Mouse (Mus musculus) forebrain, embryonic 13.5 days (tissue): ENCODE measurements around the gene Rgmb. TPM values are rescaled to one million over a fixed set of nuclear protein-coding genes. Genes with fewer than 3 reads are reported as not detected.

ENCODE experiments used
- ATAC-seq: fragments of 200-750 bp; cut with Nextera tagmentation; 2 replicates; pipeline ENCODE4 v1.8.0; 2017
- H3K27ac ChIP-seq: fragments of 300-500 bp; sonication (generic); 2 replicates; pipeline ENCODE4 v1.5.1; 2015; ENCODE audit warnings: inconsistent platforms, mild to moderate bottlenecking, moderate library complexity
- H3K27me3 ChIP-seq: fragments of 300-500 bp; sonication (generic); 2 replicates; pipeline ENCODE4 v1.6.1; 2015; ENCODE audit warnings: mild to moderate bottlenecking, inconsistent platforms
- H3K36me3 ChIP-seq: fragments of 300-500 bp; sonication (generic); 2 replicates; pipeline ENCODE4 v1.6.1; 2015; ENCODE audit warnings: mild to moderate bottlenecking, inconsistent platforms; ENCODE audit not compliant: poor library complexity, severe bottlenecking
- H3K4me1 ChIP-seq: fragments of 300-500 bp; sonication (generic); 2 replicates; pipeline ENCODE4 v1.6.1; 2015; ENCODE audit warnings: inconsistent platforms
- H3K4me2 ChIP-seq: fragments of 300-500 bp; sonication (generic); 2 replicates; pipeline ENCODE4 v1.6.1; 2015; ENCODE audit warnings: inconsistent platforms, mild to moderate bottlenecking, moderate library complexity
- H3K4me3 ChIP-seq: fragments of 300-500 bp; sonication (generic); 2 replicates; pipeline ENCODE4 v1.5.1; 2015; ENCODE audit warnings: mild to moderate bottlenecking, inconsistent platforms
- H3K9ac ChIP-seq: fragments of 300-500 bp; sonication (generic); 2 replicates; pipeline ENCODE4 v1.6.1; 2015; ENCODE audit warnings: mild to moderate bottlenecking, inconsistent platforms
- H3K9me3 ChIP-seq: fragments of 300-500 bp; sonication (generic); replicated peaks from 2 replicates; pipeline ENCODE4 v1.6.1; 2016; ENCODE audit warnings: inconsistent platforms
- WGBS: fragments of 180-500 bp; shearing (Covaris S2); methylation state at CpG from one replicate; pipeline ENCODE4 v1.1.7; 2015; 5-methylcytosine and 5-hydroxymethylcytosine counted together
- polyA plus RNA-seq: library from polyadenylated mRNA; unstranded; fragments of >200 nt; fragmentation: Nextera tagmentation; extraction: Ambion mirVana; gene quantifications from 2 replicates; pipeline ENCODE4 v1.2.1, GENCODE M21; 2015

The Rgmb gene
- polyA plus RNA-seq, 1 experiment from 2014 or later, result 39.2 TPM

- 91% methylated on average over 8 of the region's 8 CpGs for WGBS
- H3K4me1 ChIP-seq, result no peaks in the 10 kb centered on the region
- H3K9me3 ChIP-seq, result no peaks in the 10 kb centered on the region
- ATAC-seq, result no peak
- no peaks in the 10 kb centered on the region for H3K27me3 ChIP-seq
- no peak overlapping the region for H3K27ac ChIP-seq
- H3K4me3 ChIP-seq, result no peak overlapping the region
- H3K36me3 ChIP-seq, result peaks cover 77% of the 10 kb centered on the region
- no peak overlapping the region for H3K4me2 ChIP-seq
- H3K9ac ChIP-seq, result no peak overlapping the region
Observed at GRCm38 (mm10) chr17:15761191-15761590, 69.6 kb downstream of the Rgmb start.

Other genes starting within 250 kb of the Rgmb start
- 27.9 and 28.1 TPM in 2 replicates for gene Chd1, start 126.1 kb downstream of the Rgmb start, polyA plus RNA-seq